Mouse (Mus musculus) B cell, adult 2 months (primary cell): Measurements from ENCODE around the gene Rps18.
A peak's percentile ranks its signal among the peaks of the same experiment; 100 is the strongest.
"Not testable (repeated sequence)": the region's sequence is repeated elsewhere in the genome, so short reads cannot be mapped to it uniquely, and the experiment has no call there.

ENCODE experiments used
- DNase-seq, 2 experiments: peaks; one replicate each; pipeline ENCODE4 v3.0.0; 2022

Rps18 gene

DNA sequence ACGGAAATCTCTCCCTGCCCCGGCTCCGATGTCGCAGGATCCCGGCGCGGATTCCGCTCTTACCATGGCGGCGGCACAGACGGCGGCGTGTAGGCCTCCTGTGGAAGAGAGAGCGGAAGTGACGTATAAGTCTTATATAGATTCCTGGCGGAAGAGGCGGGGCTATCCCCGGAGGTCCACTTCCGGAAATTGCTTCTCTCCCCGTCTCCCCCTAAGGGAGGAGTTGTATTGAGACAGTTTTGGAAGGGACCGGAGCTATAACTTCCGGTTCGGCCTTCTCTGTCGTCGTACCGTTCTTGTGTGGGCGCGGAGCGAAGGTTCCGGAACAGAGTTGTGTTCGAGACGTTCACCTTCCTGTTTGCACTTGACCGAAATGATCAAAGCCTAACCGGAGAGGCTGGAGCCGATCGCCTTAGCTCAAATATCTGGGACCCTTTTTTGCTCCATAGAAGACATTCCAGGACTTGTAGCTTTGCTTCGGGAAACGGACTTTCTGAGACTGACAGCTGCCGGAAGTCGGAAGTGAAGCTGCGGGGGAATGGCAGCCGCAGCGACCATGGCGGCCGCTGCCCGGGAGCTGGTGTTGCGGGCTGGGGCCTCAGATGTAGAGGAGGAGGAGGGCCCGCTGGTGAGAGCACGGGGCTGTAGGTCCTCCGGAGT is at the start of gene Rps18, which contains the start of gene Vps52:
Gene Rps18, minus strand, starts transcription at position 447 of the 660 bp plus-strand sequence.
Gene Vps52, plus strand, starts transcription at position 258 of the 660 bp plus-strand sequence.
- DNase-seq, result peak; percentile 98

DNA sequence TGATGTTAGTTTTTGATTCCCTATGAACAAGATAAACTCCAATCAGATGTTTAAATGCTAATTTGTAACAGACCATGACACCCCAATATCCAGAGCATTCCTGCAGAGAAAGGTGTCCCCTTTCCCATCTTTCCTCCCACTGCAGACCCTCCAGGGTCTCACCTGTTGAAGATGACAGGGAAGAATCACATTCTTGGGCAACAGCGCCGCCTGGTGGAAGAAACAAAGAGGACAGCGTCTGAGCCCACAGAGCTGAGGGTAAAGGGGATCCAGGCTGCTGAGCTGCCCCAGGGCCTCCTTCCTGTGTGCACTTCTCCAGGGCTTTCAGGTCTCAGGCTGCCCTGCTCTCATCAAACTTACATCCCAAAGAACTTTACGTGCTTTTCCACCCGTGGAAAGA is 47.6 kb upstream of the Rps18 start:
- DNase-seq, result peak; percentile 73 to 76

DNA sequence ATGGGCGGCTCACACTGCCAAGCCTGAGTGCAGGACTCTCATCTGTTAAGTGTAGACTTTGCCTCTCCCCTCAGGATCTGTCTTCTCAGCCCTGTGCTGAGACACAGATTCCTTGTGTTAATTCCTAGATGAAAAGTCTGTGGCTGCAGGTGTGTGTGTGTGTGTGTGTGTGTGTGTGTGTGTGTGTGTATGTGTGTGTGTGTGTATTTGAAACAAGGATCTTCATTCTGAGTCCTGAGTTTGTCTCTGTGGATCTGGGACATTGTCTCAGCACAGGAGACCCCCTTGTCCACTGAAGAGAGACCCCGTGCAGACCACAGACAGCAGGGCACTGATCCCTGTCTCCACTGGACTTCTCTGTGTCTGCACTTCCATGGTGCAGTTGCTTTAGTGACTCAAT is 45.0 kb upstream of the Rps18 start:
- DNase-seq, result not testable (repeated sequence)

DNA sequence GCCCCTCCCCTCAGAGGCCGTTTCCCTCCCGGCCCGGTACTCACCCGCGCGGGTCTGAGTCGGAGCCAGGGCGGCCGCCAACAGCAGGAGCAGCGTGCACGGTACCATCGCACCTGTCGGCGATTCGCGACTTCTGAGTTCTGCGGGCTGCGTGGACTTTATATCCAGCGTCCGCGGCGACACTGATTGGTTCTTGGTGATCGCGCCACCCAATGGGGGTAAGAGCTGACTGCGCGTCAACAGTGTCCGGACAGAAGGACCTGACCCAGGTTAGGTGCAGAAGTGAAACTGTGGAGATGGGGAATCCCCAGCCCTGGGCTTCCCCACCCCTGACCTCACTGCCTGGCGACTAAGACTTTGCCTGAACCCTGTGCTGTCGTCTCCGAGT is 44.3 kb upstream of the Rps18 start, which contains the start of gene H2-K1:
Gene H2-K1, minus strand, starts transcription at position 198 of the 388 bp plus-strand sequence.
- peak; percentile 97 to 98 for DNase-seq

DNA sequence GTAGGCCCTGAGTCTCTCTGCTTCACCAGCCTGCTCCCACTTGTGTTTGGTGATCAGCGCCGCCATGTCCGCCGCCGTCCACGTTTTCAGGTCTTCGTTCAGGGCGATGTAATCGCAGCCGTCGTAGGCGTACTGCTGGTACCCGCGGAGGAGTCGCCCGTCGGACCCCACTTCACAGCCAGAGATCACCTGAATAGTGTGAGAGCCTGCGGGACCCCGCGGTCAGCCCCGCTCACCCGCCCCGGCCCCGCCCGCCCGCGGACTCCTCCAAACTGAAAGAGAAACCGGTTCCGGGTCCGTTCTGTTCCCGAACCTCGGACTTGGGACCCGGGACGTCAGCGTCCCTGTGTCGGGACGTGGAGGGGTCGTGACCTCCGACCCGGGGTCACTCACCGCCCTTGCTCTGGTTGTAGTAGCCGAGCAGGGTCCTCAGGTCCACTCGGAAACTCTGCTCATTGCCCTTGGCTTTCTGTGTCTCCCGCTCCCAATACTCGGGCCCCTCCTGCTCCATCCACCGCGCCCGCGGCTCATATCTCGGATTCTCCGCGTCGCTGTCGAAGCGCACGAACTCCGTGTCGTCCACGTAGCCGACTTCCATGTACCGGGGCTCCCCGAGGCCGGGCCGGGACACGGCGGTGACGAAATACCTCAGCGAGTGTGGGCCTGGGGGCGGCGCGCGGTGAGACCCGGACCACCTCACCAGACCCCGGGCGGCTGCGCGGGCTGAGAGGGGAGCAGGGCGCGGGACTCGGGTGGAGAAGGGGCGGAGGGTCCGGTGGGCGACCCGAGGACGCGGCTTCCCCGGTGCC is 43.7 kb upstream of the Rps18 start:
- DNase-seq, result peak; percentile 38 to 45

DNA sequence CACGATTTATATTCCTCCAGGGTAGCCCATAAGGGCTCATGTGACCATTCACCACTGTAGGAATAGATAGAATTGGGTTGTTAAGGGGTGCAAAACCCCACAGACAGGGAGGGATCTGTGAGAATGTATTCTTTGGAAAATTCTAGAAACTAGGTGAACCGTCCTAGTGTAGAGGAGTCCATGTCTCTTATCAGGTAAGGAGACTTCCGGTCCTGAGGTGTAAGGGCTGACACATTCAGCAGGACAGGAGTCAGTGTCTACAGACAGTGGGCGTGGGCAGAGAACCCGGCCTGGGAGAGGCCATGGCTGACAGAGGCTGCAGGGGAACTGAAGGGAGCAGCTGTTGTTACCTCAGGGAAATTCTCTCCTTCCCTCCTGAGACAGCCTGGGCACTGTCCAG is 42.9 kb upstream of the Rps18 start:
- DNase-seq, result peak; percentile 43 to 53

DNA sequence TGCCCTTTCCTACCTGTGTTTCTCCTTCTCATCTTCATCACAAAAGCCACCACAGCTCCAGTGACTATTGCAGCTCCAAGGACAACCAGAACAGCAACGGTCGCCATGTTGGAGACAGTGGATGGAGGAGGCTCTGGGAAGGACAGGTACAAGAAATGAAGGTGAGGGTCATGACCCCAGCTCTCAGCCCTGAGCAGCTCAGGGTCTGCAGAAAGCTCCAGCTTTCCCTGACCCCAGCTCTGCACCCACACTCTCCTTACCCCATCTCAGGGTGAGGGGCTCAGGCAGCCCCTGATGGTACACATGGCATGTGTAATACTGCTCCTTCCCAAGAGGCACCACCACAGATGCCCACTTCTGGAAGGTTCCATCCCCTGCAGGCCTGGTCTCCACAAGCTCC is 41.2 kb upstream of the Rps18 start:
- not testable (repeated sequence) for DNase-seq

DNA sequence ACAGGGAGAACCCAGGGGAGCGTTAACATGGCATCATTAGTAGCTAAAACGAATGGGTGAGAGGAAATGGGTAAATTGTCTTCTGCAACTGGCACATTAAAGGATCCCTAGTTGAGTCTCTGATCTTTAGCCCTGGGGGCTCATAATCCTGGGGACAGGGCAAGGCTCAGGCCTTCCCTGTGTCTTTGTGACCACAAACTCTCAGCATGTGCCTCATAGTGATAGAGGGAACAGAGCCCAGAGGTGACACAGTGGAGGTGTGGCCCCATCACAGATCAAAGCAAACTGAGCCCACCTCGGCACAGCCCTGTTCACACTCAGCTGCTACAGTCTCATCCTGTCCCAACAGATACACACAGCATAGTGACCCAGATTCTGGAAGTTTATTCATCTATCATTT is 39.9 kb upstream of the Rps18 start:
- peak in 1 of 2 experiments; percentile 27 for DNase-seq

DNA sequence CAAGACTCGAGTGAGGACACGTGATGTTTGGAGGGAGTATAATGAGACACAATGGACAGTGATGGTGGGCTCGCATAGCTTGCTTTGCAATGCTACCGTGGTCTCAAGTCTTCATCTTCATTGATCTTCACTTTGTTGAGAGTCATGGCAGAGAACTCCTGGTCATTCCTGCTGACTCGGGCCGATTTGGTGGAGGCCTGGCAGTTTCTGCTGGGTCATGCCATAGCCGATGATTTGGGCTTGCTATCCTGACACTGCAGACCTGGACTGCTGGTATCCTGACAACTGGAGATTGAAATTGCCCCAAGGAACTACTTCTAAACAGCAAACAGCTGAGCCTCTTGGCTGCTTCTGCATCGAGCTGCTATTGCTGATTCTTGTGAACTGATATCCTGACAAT is 39.2 kb upstream of the Rps18 start:
- DNase-seq, result no peak

DNA sequence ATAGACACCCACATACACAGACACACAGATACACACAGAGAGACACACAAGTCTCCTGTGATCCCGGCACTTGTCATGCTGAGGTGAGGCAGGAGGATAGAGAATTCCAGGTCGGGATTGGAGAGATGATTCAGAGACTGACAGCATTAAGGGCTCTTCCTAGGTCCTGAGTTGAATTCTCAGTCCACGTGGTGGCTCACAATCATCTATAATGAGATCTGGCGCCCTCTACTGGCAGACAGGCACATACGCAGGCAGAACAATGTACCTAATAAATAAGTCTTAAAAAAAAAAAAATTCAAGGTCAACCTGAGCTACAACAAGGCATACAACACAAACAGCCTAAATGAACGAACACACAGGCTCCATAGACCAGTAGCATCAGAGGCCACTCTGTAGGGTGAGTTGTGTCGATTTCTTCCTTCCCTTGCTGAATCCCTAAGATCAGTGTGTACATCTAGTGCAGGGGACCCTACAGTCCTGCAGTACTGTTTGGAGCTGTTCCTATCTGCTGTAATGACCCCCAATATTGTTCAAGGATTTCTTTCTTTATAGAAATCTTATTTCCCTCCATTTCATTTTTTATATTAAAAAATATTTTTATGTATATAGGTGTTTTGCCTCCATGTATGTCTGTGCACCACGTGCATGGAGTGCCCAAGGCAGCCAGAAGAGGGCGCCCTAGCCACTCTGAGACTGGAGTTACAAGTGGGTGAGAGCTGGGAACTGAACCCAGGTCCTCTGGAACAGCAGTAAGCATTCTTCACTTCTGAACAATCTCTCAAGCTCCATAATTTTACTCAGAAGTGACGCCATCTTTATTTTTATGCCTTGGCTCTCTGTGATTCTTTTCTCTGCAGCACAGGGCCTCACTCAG is 36.2 kb upstream of the Rps18 start:
- peak; percentile 83 to 84 for DNase-seq

DNA sequence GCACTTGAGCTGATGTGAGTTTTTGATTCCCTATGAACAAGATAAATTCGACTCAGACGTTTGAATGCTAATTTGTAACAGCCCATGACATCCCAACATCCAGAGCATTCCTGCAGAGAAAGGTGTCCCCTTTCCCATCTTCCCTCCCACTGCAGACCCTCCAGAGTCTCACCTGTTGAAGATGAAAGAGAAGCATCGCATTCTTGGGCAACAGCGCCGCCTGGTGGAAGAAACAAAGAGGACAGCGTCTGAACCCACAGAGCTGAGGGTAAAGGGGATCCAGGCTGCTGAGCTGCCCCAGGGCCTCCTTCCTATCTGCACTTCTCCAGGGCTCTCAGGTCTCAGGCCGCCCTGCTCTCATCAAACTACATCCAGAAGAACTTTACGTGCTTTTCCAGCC is 26.3 kb upstream of the Rps18 start:
- peak; percentile 84 to 85 for DNase-seq

DNA sequence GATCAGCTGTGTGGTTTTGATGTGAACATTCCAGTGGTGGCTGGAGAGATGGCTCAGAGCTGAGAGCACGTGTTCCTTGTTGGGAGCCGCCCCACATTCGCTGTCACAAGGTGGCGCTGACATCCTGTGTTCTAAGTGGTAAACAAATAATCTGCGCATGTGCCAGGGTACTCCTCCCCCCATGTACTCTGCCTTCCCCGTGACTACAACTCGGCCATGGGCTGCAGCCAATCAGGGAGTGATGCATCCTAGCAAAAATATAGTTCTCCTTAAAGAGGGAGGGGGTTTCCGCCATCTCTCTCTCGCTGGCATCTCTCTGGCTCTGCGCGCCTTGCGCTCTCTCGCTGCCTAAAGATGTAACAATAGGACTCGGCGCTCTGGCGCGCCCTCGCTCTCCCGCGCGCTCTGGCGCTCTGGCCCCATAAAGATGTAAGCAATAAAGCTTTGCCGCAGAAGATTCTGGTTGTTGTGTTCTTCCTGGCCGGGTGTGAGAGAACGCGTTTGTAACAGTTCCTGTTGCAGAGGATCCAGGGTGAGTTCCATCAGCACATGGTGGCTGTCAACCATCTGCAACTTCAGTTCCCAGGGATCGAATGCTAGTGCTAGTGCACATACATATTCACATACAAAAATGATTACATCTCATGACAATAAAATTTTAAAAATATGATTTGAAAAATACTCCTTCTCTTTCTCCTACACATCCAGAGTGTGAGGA is 25.6 kb upstream of the Rps18 start:
- peak; percentile 82 to 88 for DNase-seq

DNA sequence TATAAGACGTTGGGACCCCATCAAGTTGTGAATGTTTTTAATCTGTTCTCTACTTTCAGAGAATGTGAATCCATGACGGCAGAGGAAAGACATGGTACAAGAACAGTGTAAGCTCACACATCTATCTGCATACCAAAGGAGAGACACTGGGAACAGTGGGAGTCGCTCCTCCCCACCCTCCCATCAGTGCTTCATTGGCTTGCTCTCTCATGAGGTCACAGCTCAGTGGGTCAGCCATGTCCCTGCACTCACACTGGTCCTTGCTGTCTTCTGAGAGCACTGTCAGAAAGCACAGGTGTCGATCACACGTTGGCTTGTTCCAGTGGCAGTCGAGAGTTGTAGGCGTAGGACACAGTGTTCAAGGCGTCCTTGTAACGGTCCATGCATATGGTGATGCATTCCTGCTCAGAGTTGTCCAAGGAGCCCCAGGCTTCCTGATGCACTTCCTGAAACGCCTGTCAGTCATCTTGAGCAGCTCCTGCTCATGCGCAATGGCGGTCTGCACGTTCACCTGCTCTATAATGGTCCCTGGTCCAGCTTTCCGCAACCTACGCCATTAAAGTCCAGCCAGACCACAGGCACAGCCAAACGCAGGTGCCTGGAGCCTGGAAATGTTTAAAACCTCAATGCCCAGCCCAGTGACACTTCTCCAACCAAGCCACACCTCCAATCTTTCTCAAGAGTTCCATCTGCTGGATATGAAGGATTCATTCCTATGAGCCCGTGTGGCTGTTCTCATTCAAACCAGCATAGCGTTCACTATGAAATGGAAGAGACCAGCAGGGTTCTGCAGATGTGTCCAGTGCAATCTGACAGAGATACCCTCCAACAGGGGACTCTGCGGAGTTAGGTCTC is 24.6 kb upstream of the Rps18 start:
- no peak for DNase-seq

DNA sequence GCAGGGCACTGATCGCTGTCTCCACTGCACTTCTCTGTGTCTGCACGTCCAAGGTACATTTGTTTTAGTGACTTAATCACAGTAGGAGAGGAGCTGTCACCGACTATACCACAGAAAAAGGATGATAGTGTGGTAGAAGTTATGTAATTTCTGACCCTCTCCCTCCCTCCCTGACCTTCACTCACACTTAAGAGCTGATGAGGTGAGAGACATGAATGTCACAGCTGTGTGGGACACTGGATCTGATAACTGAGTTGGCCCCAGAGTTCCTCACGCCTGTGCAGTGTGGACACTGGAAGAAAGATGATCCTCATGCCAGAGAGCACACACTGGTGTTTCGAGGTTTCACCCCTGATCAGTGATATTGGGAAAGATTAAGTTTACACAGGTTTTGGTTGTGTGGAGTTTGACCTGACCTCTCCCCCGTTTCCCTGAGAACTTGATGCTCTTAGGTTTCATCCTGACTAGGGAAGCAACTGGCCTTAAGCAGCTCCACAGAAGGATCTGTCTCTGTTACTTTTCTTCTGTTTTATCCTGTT is 23.8 kb upstream of the Rps18 start:
- no peak for DNase-seq

DNA sequence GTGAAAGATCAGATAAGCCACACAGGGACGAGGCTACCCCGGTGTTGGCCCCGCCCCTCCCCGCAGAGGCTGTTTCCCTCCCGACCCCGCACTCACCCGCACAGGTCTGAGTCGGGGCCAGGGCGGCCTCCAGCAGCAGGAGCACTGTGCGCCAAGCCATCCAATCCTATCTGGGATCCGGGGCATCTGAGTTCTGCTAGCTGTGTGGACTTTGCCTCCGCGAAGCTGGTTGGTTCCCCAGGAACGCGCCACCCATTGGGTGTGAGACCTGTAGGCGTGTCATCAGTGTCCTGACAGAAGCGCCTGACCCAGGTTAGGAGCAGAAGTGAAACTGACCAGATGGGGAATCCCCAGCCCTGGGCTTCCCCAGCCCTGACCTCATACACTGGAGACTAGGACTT is 22.8 kb upstream of the Rps18 start:
- DNase-seq, result peak; percentile 95 to 97

DNA sequence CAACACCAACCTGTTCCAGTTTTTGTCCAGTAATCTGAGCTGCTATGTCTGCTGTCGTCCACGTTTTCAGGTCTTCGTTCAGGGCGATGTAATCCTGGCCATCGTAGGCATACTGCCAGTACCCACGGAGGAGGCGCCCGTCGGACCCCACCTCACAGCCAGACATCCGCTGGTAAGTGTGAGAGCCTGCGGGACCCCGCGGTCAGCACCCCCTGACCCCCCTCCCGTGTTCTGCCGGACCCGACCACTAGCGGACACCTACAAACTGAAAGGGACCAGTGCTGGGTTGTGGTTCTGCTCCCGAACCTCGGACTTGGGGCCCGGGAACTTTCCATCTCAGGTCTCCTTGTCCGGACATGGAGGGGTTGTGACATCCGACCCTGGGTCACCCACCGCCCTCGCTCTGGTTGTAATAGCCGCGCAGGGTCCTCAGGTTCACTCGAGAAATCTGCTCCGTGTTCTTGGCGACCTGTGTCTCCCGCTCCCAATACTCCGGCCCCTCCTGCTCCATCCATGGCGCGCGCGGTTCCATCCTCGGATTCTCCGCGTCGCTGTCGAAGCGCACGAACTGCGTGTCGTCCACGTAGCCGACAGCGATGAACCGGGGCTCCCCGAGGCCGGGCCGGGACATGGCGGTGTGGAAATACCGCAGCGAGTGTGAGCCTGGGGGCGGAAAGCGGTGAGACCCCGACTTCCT is 22.2 kb upstream of the Rps18 start:
- peak in 1 of 2 experiments; percentile 34 for DNase-seq

DNA sequence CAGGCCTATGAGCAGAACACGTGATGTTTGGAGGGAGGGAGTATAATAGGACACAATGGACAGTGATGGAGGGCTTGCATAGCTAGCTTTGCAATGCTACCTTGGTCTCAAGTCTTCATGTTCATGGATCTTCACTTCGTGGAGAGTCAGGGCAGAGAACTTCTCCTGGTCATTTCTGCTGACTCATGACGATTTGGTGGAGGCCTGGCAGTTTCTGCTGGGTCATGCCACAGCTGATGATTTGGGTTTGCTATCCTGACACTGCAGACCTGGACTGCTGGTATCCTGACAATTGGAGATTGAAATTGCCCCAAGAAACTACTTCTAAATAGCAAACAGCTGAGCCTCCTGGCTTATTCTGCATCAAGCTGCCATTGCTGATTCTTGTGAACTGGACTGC is 17.8 kb upstream of the Rps18 start:
- no peak for DNase-seq

DNA sequence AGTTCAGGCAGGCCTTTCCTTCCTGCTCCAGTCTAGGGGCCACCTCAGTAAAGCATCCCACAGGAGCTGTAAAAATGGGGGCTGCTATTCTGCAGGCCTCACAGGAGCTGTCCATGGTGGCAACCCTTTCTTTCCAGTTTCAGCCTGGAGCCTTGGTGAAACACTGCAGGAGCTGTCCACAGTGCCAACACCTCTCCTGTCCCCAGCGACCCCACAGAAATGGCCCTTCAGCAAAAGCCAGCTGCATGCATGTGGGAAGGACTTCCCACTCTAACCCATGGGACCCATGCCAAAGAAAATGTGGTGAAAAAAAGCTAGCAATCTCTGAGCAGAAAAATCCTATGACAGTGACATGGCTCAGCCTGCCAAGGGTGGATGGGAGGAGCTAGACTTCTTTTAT is 16.9 kb upstream of the Rps18 start:
- peak in 1 of 2 experiments; percentile 26 for DNase-seq

DNA sequence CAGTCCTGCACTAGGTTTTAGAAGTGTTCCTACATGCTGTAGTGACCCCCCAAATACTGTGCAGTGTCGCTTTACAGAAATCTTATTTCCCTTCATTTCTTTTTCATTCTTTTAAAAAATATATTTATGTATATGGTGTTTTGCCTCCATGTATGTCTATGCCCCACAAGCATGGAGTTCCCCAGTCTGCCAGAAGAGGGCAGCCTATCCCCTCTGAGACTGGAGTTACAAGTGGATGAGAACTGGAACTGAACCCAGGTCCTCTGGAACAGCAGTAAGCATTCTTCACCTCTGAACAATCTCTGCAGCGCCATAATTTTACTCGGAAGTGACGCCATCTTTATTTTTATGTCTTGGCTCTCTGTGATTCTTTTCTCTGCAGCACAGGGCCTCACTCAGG is 13.6 kb upstream of the Rps18 start:
- peak; percentile 62 to 67 for DNase-seq

DNA sequence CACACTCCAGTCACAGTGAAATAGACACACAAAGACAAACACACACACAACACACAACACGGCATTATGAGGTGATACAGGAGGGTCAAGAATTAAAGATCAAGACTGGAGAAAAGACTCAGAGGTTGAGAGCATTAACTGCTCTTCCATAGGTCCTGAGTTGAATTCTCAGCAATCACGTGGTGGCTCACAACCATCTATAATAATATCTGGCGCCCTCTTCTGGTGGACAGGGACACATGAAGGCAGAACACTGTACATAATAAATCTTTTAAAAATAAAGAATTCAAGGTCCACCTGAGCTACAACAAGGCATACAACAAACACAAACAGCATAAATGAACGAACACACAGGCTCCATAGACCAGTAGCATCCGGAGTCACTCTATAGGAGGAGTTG is 13.1 kb upstream of the Rps18 start:
- peak; percentile 82 to 83 for DNase-seq

DNA sequence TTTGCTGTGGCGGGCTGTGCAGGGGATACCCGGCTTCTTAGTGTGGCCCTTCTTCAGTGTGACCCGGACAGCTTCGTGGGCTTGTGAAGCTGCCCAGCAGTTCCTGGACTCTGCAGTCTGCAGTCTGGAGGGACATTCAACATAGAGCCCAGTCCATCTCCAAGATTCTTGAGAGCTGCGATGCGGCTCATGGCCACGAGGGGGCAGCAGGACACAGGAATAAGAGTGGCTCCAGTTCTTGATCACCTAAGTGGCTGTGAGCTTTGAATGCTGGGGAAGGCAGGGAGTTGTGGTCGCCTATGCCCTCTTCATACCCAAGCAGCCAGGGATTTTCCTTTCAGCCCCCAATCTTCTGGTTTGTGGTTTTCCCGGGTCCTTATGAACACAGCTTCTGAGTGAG is 12.7 kb upstream of the Rps18 start:
- peak; percentile 85 to 87 for DNase-seq
